Mouse (Mus musculus): ENCODE data around the gene Acy3. TPM values are rescaled to one million over a fixed set of nuclear protein-coding genes. Genes with fewer than 3 reads are reported as not detected.
"Not testable (repeated sequence)": the region's sequence is repeated elsewhere in the genome, so short reads cannot be mapped to it uniquely, and the experiment has no call there.

The Acy3 gene
- polyA plus RNA-seq, 1 experiment from 2014 or later: 3.2 TPM

DNA sequence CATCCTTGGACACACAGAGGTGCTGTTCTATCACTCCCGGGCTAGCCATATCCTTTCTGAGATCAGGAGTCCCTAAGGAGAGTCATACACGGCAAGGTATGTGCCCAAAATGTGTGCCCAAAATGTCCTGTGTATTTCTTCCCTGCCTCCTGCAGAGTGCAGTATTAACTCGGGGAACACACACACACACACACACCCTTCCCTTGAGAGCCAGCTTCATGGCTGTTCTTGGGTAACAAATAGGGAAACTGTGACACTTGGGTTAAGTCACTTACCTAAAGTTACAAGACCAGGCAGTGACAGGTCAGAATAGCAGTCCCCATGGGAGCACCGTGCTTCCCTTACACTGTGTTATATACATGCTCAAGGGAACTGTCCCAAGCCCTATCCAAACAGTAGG lies 22.3 kb upstream of the Acy3 start:
- Histone ChIP-seq H3K4me1 (ENCODE audit: control insufficient read depth, insufficient read depth, low read length) (no peaks in the 10 kb centered on the region), H3K27ac (ENCODE audit: low read depth, low read length) (no peak overlapping the region), H3K4me3 (ENCODE audit: low read depth, low read length) (no peak overlapping the region), H3K9ac (ENCODE audit: low read length) (no peak overlapping the region), H3K27me3 (ENCODE audit: control insufficient read depth, insufficient read depth, low read length) (no peaks in the 10 kb centered on the region), H3K4me2 (ENCODE audit: low read depth) (no peak overlapping the region), H3K9me3 (ENCODE audit: control insufficient read depth, low read length) (no peaks in the 10 kb centered on the region), H3K36me3 (ENCODE audit: control insufficient read depth, insufficient read depth, low read length) (no peaks in the 10 kb centered on the region)
- ATAC-seq (ENCODE audit: insufficient read depth, low FRiP score, low TSS enrichment) (no peak), DNase-seq (ENCODE audit: low spot score) (no peak)
- 77% methylated on average over 4 of the region's 4 CpGs for WGBS

DNA sequence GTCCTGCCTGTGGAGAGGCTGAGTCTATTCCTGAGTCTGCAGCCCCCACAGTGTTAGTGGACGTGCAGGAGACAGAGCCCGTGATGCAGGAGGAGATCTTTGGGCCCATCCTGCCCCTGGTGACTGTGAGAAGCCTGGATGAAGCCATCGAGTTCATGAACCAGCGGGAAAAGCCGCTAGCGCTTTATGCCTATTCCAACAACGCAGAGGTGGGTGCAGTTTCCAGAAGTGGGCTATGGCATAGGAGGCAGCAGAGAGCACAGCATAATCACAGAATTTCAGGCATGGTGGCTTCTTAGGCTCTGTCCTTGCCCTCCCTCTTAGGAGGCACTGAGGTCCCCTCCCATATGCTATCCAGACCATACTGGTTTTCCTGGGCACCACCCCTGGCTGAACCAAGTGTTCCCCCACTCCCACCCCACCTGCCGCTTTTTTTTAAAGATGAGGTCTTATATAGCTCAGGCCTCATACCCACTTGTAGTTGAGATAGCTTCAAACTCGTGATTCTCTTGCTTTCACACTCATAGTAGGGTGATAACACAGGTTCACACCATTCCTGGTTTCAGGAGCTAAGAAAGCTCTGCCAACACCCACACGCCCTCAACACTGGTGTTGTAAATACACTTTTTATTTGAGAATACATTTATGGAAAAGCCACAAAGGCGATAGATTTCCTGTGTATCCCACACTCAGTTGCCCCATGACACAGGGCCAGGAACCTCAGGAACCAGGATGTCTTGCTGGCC lies 19.9 kb upstream of the Acy3 start:
- H3K9ac ChIP-seq (ENCODE audit: low read length): no peak overlapping the region
- no peak overlapping the region for H3K4me2 ChIP-seq (ENCODE audit: low read depth)
- H3K9me3 ChIP-seq (ENCODE audit: control insufficient read depth, low read length): no peaks in the 10 kb centered on the region
- ATAC-seq (ENCODE audit: insufficient read depth, low FRiP score, low TSS enrichment): no peak
- DNase-seq (ENCODE audit: low spot score): no peak
- no peak overlapping the region for H3K4me3 ChIP-seq (ENCODE audit: low read depth, low read length)
- H3K36me3 ChIP-seq (ENCODE audit: control insufficient read depth, insufficient read depth, low read length): no peaks in the 10 kb centered on the region
- no peaks in the 10 kb centered on the region for H3K4me1 ChIP-seq (ENCODE audit: control insufficient read depth, insufficient read depth, low read length)
- no peaks in the 10 kb centered on the region for H3K27me3 ChIP-seq (ENCODE audit: control insufficient read depth, insufficient read depth, low read length)
- WGBS: 70% methylated on average over 11 of the region's 11 CpGs
- H3K27ac ChIP-seq (ENCODE audit: low read depth, low read length): no peak overlapping the region

DNA sequence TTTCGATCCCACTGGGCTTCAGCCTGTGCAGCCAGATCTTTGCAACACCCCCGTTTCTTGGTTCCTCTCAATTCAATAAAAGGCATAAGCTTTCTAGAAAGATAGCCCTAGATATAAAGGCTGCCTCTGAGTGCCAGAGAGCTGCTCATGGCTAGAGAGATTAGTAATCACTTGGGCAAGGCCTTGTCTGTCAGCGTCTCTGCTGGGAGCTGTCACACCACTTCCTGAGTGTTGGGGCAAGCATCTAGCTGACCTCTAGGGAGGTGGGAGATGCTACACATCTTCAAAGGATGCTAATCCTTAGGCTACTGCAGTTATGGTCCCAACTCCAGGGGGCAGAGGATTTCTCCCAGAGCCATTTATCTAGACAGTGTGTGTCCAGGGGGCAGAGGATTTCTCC lies 19.1 kb upstream of the Acy3 start:
- Histone ChIP-seq H3K9ac (ENCODE audit: low read length) (no peak overlapping the region), H3K27me3 (ENCODE audit: control insufficient read depth, insufficient read depth, low read length) (no peaks in the 10 kb centered on the region), H3K4me2 (ENCODE audit: low read depth) (no peak overlapping the region), H3K27ac (ENCODE audit: low read depth, low read length) (no peak overlapping the region), H3K36me3 (ENCODE audit: control insufficient read depth, insufficient read depth, low read length) (no peaks in the 10 kb centered on the region), H3K4me1 (ENCODE audit: control insufficient read depth, insufficient read depth, low read length) (no peaks in the 10 kb centered on the region), H3K9me3 (ENCODE audit: control insufficient read depth, low read length) (no peaks in the 10 kb centered on the region), H3K4me3 (ENCODE audit: low read depth, low read length) (no peak overlapping the region)
- WGBS: 69% methylated on average over 3 of the region's 3 CpGs
- ATAC-seq (ENCODE audit: insufficient read depth, low FRiP score, low TSS enrichment) (no peak), DNase-seq (ENCODE audit: low spot score) (no peak)

DNA sequence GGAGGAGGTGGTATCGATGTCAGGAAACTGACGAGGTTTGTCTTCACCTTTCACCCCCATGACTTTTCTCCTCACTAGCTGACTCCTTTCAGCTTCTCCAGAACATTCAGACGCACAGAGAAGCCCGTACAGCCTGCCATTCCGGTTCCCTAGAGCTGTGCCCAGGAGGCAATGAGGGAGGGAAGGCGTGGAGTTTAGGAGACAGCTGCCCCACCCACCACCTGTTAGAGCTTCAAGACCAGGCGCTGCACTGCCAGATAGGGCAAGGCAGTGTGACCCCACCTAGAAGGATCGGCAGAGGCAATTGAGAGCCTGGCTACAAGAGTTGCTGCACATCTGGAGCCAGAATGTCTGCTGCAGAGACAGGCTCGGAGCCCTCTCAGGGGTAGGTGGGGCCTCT lies 14.1 kb upstream of the Acy3 start, which contains the start of gene Aldh3b2:
Gene Aldh3b2 (plus strand): TSS at position 100 of the 400 bp plus-strand sequence.
- no peak within 1 kb of the TSS for H3K27ac ChIP-seq (ENCODE audit: low read depth, low read length)
- no peak for DNase-seq (ENCODE audit: low spot score)
- 46% methylated on average over 9 of the region's 9 CpGs for WGBS
- no peaks in the 10 kb centered on the region for H3K4me1 ChIP-seq (ENCODE audit: control insufficient read depth, insufficient read depth, low read length)
- no peak within 1 kb of the TSS for H3K9ac ChIP-seq (ENCODE audit: low read length)
- H3K4me3 ChIP-seq (ENCODE audit: low read depth, low read length): no peak within 1 kb of the TSS
- H3K9me3 ChIP-seq (ENCODE audit: control insufficient read depth, low read length): no peaks in the 10 kb centered on the region
- no peaks in the 10 kb centered on the region for H3K27me3 ChIP-seq (ENCODE audit: control insufficient read depth, insufficient read depth, low read length)
- H3K4me2 ChIP-seq (ENCODE audit: low read depth): no peak within 1 kb of the TSS
- no peaks in the 10 kb centered on the region for H3K36me3 ChIP-seq (ENCODE audit: control insufficient read depth, insufficient read depth, low read length)
- ATAC-seq (ENCODE audit: insufficient read depth, low FRiP score, low TSS enrichment): no peak

DNA sequence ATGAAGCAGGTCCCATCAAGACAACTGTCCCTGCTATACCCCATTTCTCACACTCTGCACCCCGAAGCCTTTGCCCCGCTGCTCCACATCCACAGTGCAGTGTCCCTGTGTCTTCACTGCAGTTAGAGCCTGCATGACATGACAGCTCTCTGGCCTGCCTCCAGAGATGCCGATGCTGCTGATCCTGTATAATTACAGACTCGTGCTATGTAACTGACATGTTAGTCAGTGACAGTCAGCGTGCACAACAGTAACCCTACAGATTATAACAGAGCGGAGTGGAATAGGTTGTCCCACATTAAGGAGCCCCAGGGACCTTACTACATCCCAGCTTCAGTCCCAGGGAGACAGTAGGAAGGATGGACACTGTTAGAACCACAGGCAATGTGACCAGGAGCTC lies 11.8 kb upstream of the Acy3 start:
- not testable (repeated sequence) for H3K4me3 ChIP-seq (ENCODE audit: low read depth, low read length); H3K4me1 ChIP-seq (ENCODE audit: control insufficient read depth, insufficient read depth, low read length); H3K9me3 ChIP-seq (ENCODE audit: control insufficient read depth, low read length); H3K27me3 ChIP-seq (ENCODE audit: control insufficient read depth, insufficient read depth, low read length); H3K36me3 ChIP-seq (ENCODE audit: control insufficient read depth, insufficient read depth, low read length); H3K9ac ChIP-seq (ENCODE audit: low read length); DNase-seq (ENCODE audit: low spot score); H3K4me2 ChIP-seq (ENCODE audit: low read depth); ATAC-seq (ENCODE audit: insufficient read depth, low FRiP score, low TSS enrichment); H3K27ac ChIP-seq (ENCODE audit: low read depth, low read length)
- 92% methylated on average over 6 of the region's 6 CpGs for WGBS

DNA sequence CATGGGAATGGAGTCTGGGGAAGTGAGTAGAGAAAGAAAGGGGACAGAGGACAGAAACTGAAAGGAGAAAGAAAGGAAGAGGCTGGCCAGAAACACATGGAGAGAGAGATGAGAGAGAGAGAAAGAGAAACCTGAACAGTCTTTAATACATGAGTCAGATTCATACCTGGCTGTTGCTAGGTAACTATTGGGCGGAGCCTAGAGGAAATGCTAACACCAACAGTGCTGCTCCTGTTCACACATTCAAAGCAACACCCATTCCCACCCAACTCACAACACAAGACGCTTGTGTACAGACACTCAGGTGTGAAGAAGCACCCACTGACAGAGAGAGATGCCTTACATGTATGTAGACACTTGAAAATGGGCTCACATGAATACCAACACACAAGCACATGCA lies 10.5 kb upstream of the Acy3 start:
- 72% methylated on average over 2 of the region's 2 CpGs for WGBS

DNA sequence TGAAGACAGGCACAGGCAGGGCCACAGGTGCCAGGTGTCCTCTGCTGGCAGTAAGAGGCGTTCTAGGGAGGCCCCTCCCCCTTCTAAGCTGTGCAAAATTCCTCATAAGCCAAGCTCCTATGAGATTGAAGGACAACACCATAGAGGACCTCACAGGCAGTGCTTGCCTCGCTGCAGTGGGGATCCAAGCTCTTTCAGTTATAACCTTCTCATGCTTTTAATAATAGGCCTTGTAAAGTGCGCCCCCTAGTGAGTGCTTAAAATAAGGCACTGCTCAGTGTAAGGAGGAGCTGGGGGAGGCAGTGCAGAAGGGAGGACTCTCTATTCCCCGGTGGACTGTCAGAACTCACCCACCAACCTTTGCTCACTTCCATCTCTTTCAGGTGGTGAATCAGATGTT lies 6.1 kb upstream of the Acy3 start:
- DNase-seq (ENCODE audit: low spot score) (peak; percentile 78), ATAC-seq (ENCODE audit: insufficient read depth, low FRiP score, low TSS enrichment) (0 out of 2 replicates have a peak, but pooled peaks have one; percentile 31)
- H3K27ac ChIP-seq (ENCODE audit: low read depth, low read length): no peak overlapping the region
- peaks cover 10% of the 10 kb centered on the region; the same call in 1 of the 2 replicates for H3K4me1 ChIP-seq (ENCODE audit: control insufficient read depth, insufficient read depth, low read length)
- H3K9me3 ChIP-seq (ENCODE audit: control insufficient read depth, low read length): no peaks in the 10 kb centered on the region
- H3K36me3 ChIP-seq (ENCODE audit: control insufficient read depth, insufficient read depth, low read length): no peaks in the 10 kb centered on the region
- H3K4me3 ChIP-seq (ENCODE audit: low read depth, low read length): no peak overlapping the region
- WGBS: 24% methylated on average over 4 of the region's 4 CpGs
- H3K27me3 ChIP-seq (ENCODE audit: control insufficient read depth, insufficient read depth, low read length): no peaks in the 10 kb centered on the region
- no peak overlapping the region for H3K9ac ChIP-seq (ENCODE audit: low read length)
- H3K4me2 ChIP-seq (ENCODE audit: low read depth): no peak overlapping the region

More for the DNA sequence above, 10.5 kb upstream of the Acy3 start:
- H3K27me3 ChIP-seq (ENCODE audit: control insufficient read depth, insufficient read depth, low read length): no peaks in the 10 kb centered on the region
- ATAC-seq (ENCODE audit: insufficient read depth, low FRiP score, low TSS enrichment) (no peak), DNase-seq (ENCODE audit: low spot score) (no peak)
- H3K9me3 ChIP-seq (ENCODE audit: control insufficient read depth, low read length): no peaks in the 10 kb centered on the region
- H3K4me3 ChIP-seq (ENCODE audit: low read depth, low read length): no peak overlapping the region
- no peaks in the 10 kb centered on the region for H3K4me1 ChIP-seq (ENCODE audit: control insufficient read depth, insufficient read depth, low read length)
- H3K36me3 ChIP-seq (ENCODE audit: control insufficient read depth, insufficient read depth, low read length): no peaks in the 10 kb centered on the region
- no peak overlapping the region for H3K9ac ChIP-seq (ENCODE audit: low read length)
- no peak overlapping the region for H3K27ac ChIP-seq (ENCODE audit: low read depth, low read length)
- no peak overlapping the region for H3K4me2 ChIP-seq (ENCODE audit: low read depth)

DNA sequence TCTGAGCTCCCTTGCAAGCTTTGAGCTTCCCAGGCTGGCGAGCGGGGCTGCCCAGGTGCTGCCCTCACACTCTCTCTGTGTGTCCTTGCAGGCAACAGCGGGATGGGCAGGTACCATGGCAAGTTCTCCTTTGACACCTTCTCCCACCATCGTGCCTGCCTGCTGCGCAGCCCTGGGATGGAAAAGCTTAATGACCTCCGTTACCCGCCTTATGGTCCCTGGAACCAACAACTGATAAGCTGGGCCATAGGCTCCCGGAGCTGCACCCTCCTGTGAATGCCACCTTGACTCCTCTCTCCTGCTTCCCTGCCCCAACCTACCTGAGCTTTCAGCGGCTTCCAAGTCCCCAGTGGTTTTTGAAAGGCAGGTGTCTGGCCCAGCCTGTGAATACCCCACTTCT lies 5.5 kb upstream of the Acy3 start:
- Histone ChIP-seq H3K9ac (ENCODE audit: low read length) (no peak overlapping the region), H3K36me3 (ENCODE audit: control insufficient read depth, insufficient read depth, low read length) (no peaks in the 10 kb centered on the region), H3K4me2 (ENCODE audit: low read depth) (no peak overlapping the region), H3K9me3 (ENCODE audit: control insufficient read depth, low read length) (no peaks in the 10 kb centered on the region), H3K4me1 (ENCODE audit: control insufficient read depth, insufficient read depth, low read length) (peaks cover 13% of the 10 kb centered on the region; the same call in 1 of the 2 replicates), H3K4me3 (ENCODE audit: low read depth, low read length) (no peak overlapping the region), H3K27ac (ENCODE audit: low read depth, low read length) (no peak overlapping the region), H3K27me3 (ENCODE audit: control insufficient read depth, insufficient read depth, low read length) (no peaks in the 10 kb centered on the region)
- 69% methylated on average over 9 of the region's 9 CpGs for WGBS
- ATAC-seq (ENCODE audit: insufficient read depth, low FRiP score, low TSS enrichment): no peak
- DNase-seq (ENCODE audit: low spot score): no peak

DNA sequence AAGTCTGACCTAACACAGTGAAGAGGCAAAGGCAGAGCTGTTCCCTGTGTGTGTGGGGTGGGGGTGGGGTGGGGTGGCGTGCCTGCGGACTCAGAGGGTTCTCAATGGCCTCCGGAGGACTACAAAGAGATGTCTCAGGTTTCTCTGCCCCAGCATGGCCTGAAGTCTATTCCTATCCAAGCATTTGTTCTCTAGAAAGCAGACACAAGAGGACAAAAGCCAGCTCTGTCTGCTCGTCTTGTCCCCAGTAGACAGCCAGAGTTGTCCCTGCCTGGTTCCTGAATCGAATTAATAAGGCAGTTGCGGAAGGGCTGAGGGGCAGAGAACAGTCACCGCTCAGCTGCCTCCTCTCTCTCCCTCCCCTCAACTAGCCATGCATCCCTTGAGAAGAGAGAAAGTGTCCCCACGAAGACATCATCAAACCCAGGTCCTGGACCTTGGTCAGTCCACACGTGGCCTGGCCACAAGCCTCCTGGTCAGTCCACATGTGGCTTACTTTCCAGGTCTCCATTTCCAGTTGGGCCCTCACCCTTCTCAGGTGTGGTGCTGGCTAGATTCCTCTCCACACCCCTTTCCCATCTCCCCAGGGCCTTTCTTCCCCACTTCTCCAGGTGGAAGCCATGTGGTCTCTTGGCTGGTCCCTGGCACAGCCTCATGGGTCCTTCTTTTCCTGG lies 2.7 kb upstream of the Acy3 start:
- Histone ChIP-seq H3K4me2 (ENCODE audit: low read depth) (no peak overlapping the region), H3K9me3 (ENCODE audit: control insufficient read depth, low read length) (no peaks in the 10 kb centered on the region), H3K9ac (ENCODE audit: low read length) (no peak overlapping the region), H3K4me1 (ENCODE audit: control insufficient read depth, insufficient read depth, low read length) (peaks cover 15% of the 10 kb centered on the region; the same call in 1 of the 2 replicates), H3K4me3 (ENCODE audit: low read depth, low read length) (no peak overlapping the region), H3K36me3 (ENCODE audit: control insufficient read depth, insufficient read depth, low read length) (no peaks in the 10 kb centered on the region), H3K27me3 (ENCODE audit: control insufficient read depth, insufficient read depth, low read length) (no peaks in the 10 kb centered on the region), H3K27ac (ENCODE audit: low read depth, low read length) (0 out of 2 replicates have a peak overlapping the region, but pooled peaks have one; percentile 1)
- WGBS: 36% methylated on average over 9 of the region's 9 CpGs
- no peak for ATAC-seq (ENCODE audit: insufficient read depth, low FRiP score, low TSS enrichment)
- no peak for DNase-seq (ENCODE audit: low spot score)
